Mouse (Mus musculus) liver, embryonic 16.5 days (tissue): ENCODE measurements at regions not wholly inside any gene's neighbourhood (a gene's known extent, or its start where the extent isn't known, plus 50 kb on each side); places are given as distances from the start of the nearest gene placed in this dataset.

Source experiments
- ATAC-seq: fragments of 200-750 bp; cut with Nextera tagmentation; 2 replicates; pipeline ENCODE4 v1.8.0; 2017; ENCODE audit warnings: low read depth, mild to moderate bottlenecking, moderate number of reproducible peaks, moderate library complexity
- H3K27ac ChIP-seq: fragments of 300-500 bp; sonication (generic); 2 replicates; pipeline ENCODE4 v1.5.1; 2014; ENCODE audit warnings: mild to moderate bottlenecking, low read length
- H3K27me3 ChIP-seq: fragments of 300-500 bp; sonication (generic); 2 replicates; pipeline ENCODE4 v1.6.1; 2014; ENCODE audit warnings: low read depth, low read length, mixed read lengths; ENCODE audit not compliant: control insufficient read depth, insufficient read depth
- H3K36me3 ChIP-seq: fragments of 300-500 bp; sonication (generic); 2 replicates; pipeline ENCODE4 v1.6.1; 2014; ENCODE audit warnings: mild to moderate bottlenecking; ENCODE audit not compliant: control insufficient read depth, insufficient read depth
- H3K4me1 ChIP-seq: fragments of 300-500 bp; sonication (generic); 2 replicates; pipeline ENCODE4 v1.6.1; 2014; ENCODE audit warnings: low read depth, low read length, mixed read lengths; ENCODE audit not compliant: control insufficient read depth
- H3K4me2 ChIP-seq: fragments of 300-500 bp; sonication (generic); 2 replicates; pipeline ENCODE4 v1.6.1; 2014; ENCODE audit warnings: low read depth, low read length, mixed read lengths
- H3K4me3 ChIP-seq: fragments of 300-500 bp; sonication (generic); 2 replicates; pipeline ENCODE4 v1.5.1; 2014; ENCODE audit warnings: low read depth, mild to moderate bottlenecking, low read length
- H3K9ac ChIP-seq: fragments of 300-500 bp; sonication (generic); 2 replicates; pipeline ENCODE4 v1.6.1; 2014; ENCODE audit warnings: low read depth, low read length
- H3K9me3 ChIP-seq: fragments of 300-500 bp; sonication (generic); replicated peaks from 2 replicates; pipeline ENCODE4 v1.6.1; 2016; ENCODE audit warnings: low read length; ENCODE audit not compliant: control insufficient read depth
- WGBS: fragments of 180-500 bp; shearing (Covaris S2); extraction: QIAGEN DNeasy Blood & Tissue Kit; methylation state at CpG from one replicate; pipeline ENCODE4 v1.1.7; 2014; ENCODE audit not compliant: insufficient replicate concordance; 5-methylcytosine and 5-hydroxymethylcytosine counted together

GRCm38 (mm10) chr12:12520311-12520852, 258.4 kb downstream of the Fam49a start:
- no peak overlapping the region for H3K4me2 ChIP-seq
- no peak overlapping the region for H3K27ac ChIP-seq
- H3K9ac ChIP-seq = no peak overlapping the region
- H3K36me3 ChIP-seq = no peaks in the 10 kb centered on the region
- H3K4me1 ChIP-seq = no peaks in the 10 kb centered on the region
- H3K9me3 ChIP-seq = no peaks in the 10 kb centered on the region
- ATAC-seq = no peak
- H3K4me3 ChIP-seq = no peak overlapping the region
- H3K27me3 ChIP-seq = no peaks in the 10 kb centered on the region
- 74% methylated on average over 8 of the region's 8 CpGs for WGBS

GRCm38 (mm10) chr12:12518490-12519070, 256.6 kb downstream of the Fam49a start:
- 44% methylated on average over 5 of the region's 5 CpGs for WGBS
- Histone ChIP-seq H3K4me1 (no peaks in the 10 kb centered on the region), H3K9me3 (no peaks in the 10 kb centered on the region), H3K9ac (no peak overlapping the region), H3K4me2 (no peak overlapping the region), H3K27ac (no peak overlapping the region), H3K36me3 (no peaks in the 10 kb centered on the region), H3K4me3 (no peak overlapping the region), H3K27me3 (no peaks in the 10 kb centered on the region)
- 0 out of 2 replicates have a peak, but pooled peaks have one; percentile 30 for ATAC-seq

- no peak overlapping the region for H3K4me2 ChIP-seq
- H3K9me3 ChIP-seq = no peaks in the 10 kb centered on the region
- H3K4me1 ChIP-seq = no peaks in the 10 kb centered on the region
- no peak overlapping the region for H3K9ac ChIP-seq
- H3K27ac ChIP-seq = no peak overlapping the region
- H3K27me3 ChIP-seq = no peaks in the 10 kb centered on the region
- no peaks in the 10 kb centered on the region for H3K36me3 ChIP-seq
- ATAC-seq = no peak
- H3K4me3 ChIP-seq = no peak overlapping the region
- 71% methylated on average over 4 of the region's 4 CpGs for WGBS
Measured at GRCm38 (mm10) chr12:12517020-12517419, 255.1 kb downstream of the Fam49a start.

- peaks cover 3% of the 10 kb centered on the region; the same call in 1 of the 2 replicates for H3K4me1 ChIP-seq
- H3K36me3 ChIP-seq = no peaks in the 10 kb centered on the region
Measured at GRCm38 (mm10) chr12:12510764-12511163, 248.8 kb downstream of the Fam49a start.

GRCm38 (mm10) chr12:12509164-12509937, 247.4 kb downstream of the Fam49a start:
- 28% methylated on average over 9 of the region's 9 CpGs for WGBS
- peak; percentile 78 for ATAC-seq

More at GRCm38 (mm10) chr12:12510764-12511163, 248.8 kb downstream of the Fam49a start:
- Histone ChIP-seq H3K9me3 (no peaks in the 10 kb centered on the region), H3K27me3 (no peaks in the 10 kb centered on the region), H3K4me2 (no peak overlapping the region), H3K9ac (no peak overlapping the region), H3K27ac (no peak overlapping the region), H3K4me3 (no peak overlapping the region)
- ATAC-seq = no peak

GRCm38 (mm10) chr12:12508487-12509125, 246.7 kb downstream of the Fam49a start:
- H3K4me2 ChIP-seq = no peak overlapping the region
- no peaks in the 10 kb centered on the region for H3K9me3 ChIP-seq
- no peak overlapping the region for H3K9ac ChIP-seq
- no peaks in the 10 kb centered on the region for H3K36me3 ChIP-seq
- H3K27ac ChIP-seq = no peak overlapping the region
- no peak overlapping the region for H3K4me3 ChIP-seq
- 73% methylated on average over 9 of the region's 9 CpGs for WGBS
- no peak for ATAC-seq
- peaks cover 3% of the 10 kb centered on the region; the same call in 1 of the 2 replicates for H3K4me1 ChIP-seq
- H3K27me3 ChIP-seq = no peaks in the 10 kb centered on the region

More at GRCm38 (mm10) chr12:12509164-12509937, 247.4 kb downstream of the Fam49a start:
- Histone ChIP-seq H3K9ac (no peak overlapping the region), H3K27me3 (no peaks in the 10 kb centered on the region), H3K36me3 (no peaks in the 10 kb centered on the region), H3K4me1 (peaks cover 3% of the 10 kb centered on the region; the same call in 1 of the 2 replicates), H3K4me3 (no peak overlapping the region), H3K4me2 (0 out of 2 replicates have a peak overlapping the region, but pooled peaks have one; percentile 2), H3K9me3 (no peaks in the 10 kb centered on the region), H3K27ac (no peak overlapping the region)

GRCm38 (mm10) chr12:12506671-12507070, 244.7 kb downstream of the Fam49a start:
- Histone ChIP-seq H3K27me3 (no peaks in the 10 kb centered on the region), H3K4me1 (peaks cover 3% of the 10 kb centered on the region; the same call in 1 of the 2 replicates), H3K9ac (no peak overlapping the region), H3K27ac (no peak overlapping the region), H3K4me3 (no peak overlapping the region), H3K4me2 (no peak overlapping the region), H3K9me3 (no peaks in the 10 kb centered on the region), H3K36me3 (no peaks in the 10 kb centered on the region)
- ATAC-seq = no peak
- WGBS = 69% methylated on average over 3 of the region's 3 CpGs

GRCm38 (mm10) chr12:12505590-12505989, 243.7 kb downstream of the Fam49a start:
- Histone ChIP-seq H3K27ac (no peak overlapping the region), H3K9me3 (no peaks in the 10 kb centered on the region), H3K27me3 (no peaks in the 10 kb centered on the region), H3K4me3 (no peak overlapping the region), H3K9ac (no peak overlapping the region), H3K4me2 (no peak overlapping the region), H3K4me1 (peaks cover 3% of the 10 kb centered on the region; the same call in 1 of the 2 replicates), H3K36me3 (no peaks in the 10 kb centered on the region)
- no peak for ATAC-seq
- WGBS = 44% methylated on average over 4 of the region's 4 CpGs
